Mouse (Mus musculus): Measurements from ENCODE around the gene Prss22.

DNA sequence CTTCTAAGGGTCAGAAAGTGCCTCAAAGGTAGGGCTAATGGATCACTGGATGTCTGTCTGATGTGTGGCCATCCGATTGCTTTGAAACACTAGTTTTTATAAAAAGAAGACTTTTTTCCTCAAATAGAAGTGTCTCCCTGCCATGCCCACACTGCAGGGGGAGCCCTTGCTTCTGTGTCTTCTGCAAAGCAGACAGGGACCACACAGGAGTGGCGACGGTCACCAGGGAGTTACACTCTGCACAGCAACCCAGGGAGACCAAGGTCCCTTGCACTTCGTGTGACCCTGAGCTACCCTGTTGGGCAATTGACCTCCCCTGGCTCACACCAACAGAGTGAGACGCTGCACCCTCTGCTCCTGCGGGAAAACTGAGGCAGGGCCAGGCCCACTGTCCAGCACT lies 39.1 kb upstream of the Prss22 start:
- TF ChIP-seq POLR2A (IDR thresholded peaks at IDR 0.05; ENCODE audit: control insufficient read depth, low read depth, low read length) (no peak), CTCF (IDR thresholded peaks at IDR 0.05; ENCODE audit: control insufficient read depth, insufficient read depth, insufficient replicate concordance, low read depth, low read length) (no peak)
